Mouse (Mus musculus) hindbrain, embryonic 11.5 days (tissue): Measurements from ENCODE around the gene Elmo1. TPM values are rescaled to one million over a fixed set of nuclear protein-coding genes. Genes with fewer than 3 reads are reported as not detected.

ENCODE experiments used
- ATAC-seq: fragments of 200-750 bp; cut with Nextera tagmentation; 2 replicates; pipeline ENCODE4 v1.8.0; 2017; ENCODE audit warnings: mild to moderate bottlenecking, moderate TSS enrichment, moderate library complexity; ENCODE audit not compliant: low FRiP score
- DNase-seq: peaks from one replicate; pipeline ENCODE4 v3.0.0-alpha.2; 2015; ENCODE audit warnings: low spot score
- H3K27ac ChIP-seq: fragments of 300-500 bp; sonication (generic); 2 replicates; pipeline ENCODE4 v1.5.1; 2014; ENCODE audit warnings: mild to moderate bottlenecking, low read depth, low read length
- H3K27me3 ChIP-seq: fragments of 300-500 bp; sonication (generic); 2 replicates; pipeline ENCODE4 v1.6.1; 2014; ENCODE audit warnings: mild to moderate bottlenecking, low read length, moderate library complexity, mixed read lengths; ENCODE audit not compliant: control insufficient read depth, insufficient read depth
- H3K36me3 ChIP-seq: fragments of 300-500 bp; sonication (generic); 2 replicates; pipeline ENCODE4 v1.6.1; 2014; ENCODE audit warnings: mild to moderate bottlenecking, low read length, moderate library complexity, mixed read lengths; ENCODE audit not compliant: control insufficient read depth, insufficient read depth
- H3K4me1 ChIP-seq: fragments of 300-500 bp; sonication (generic); replicated peaks from 2 replicates; pipeline ENCODE4 v1.6.1; 2014; ENCODE audit warnings: low read length, mixed read lengths; ENCODE audit not compliant: control insufficient read depth, insufficient read depth
- H3K4me2 ChIP-seq: fragments of 300-500 bp; sonication (generic); replicated peaks from 2 replicates; pipeline ENCODE4 v1.6.1; 2014; ENCODE audit warnings: mild to moderate bottlenecking, low read depth, low read length
- H3K4me3 ChIP-seq: fragments of 300-500 bp; sonication (generic); 2 replicates; pipeline ENCODE4 v1.5.1; 2014; ENCODE audit warnings: low read depth, low read length
- H3K9ac ChIP-seq: fragments of 300-500 bp; sonication (generic); 2 replicates; pipeline ENCODE4 v1.6.1; 2014; ENCODE audit warnings: low read depth, low read length
- H3K9me3 ChIP-seq: fragments of 300-500 bp; sonication (generic); 2 replicates; pipeline ENCODE4 v1.6.1; 2016; ENCODE audit warnings: low read length; ENCODE audit not compliant: control insufficient read depth
- WGBS: fragments of 180-500 bp; shearing (Covaris S2); extraction: QIAGEN DNeasy Blood & Tissue Kit; methylation state at CpG from one replicate; pipeline ENCODE4 v1.1.7; 2014; 5-methylcytosine and 5-hydroxymethylcytosine counted together
- polyA plus RNA-seq: library from polyadenylated mRNA; unstranded; fragments of >200 nt; fragmentation: Nextera tagmentation; extraction: Ambion mirVana; gene quantifications from 2 replicates; pipeline ENCODE4 v1.2.1, GENCODE M21; 2014

Gene Elmo1
- polyA plus RNA-seq, 1 experiment from 2014 or later, result 22.9 TPM

DNA sequence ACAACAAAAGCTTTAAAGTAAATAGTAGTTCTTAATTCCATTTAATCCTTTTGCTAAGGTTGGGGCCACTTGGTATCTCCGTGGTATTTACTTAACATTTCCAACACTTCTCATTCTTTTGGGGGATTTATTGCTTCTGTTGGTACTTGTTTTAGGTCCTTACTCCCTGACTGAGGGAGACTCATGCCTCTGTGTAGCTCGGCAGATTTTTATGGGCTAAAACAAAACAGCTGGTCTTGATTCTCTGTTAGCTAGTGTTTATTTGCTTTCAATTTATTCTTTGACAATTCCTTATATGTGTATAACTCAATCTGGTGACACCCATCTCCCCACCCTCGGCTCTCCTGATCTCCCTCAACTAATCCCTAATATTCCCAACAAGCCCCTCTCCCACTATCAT, 237.6 kb downstream of the Elmo1 start:
- WGBS, result 81% methylated on average over 3 of the region's 3 CpGs
- H3K27ac ChIP-seq, result no peak overlapping the region
- H3K9me3 ChIP-seq, result no peaks in the 10 kb centered on the region
- H3K4me3 ChIP-seq, result no peak overlapping the region
- H3K36me3 ChIP-seq, result no peaks in the 10 kb centered on the region
- no peak overlapping the region for H3K4me2 ChIP-seq
- no peaks in the 10 kb centered on the region for H3K27me3 ChIP-seq
- no peaks in the 10 kb centered on the region for H3K4me1 ChIP-seq
- H3K9ac ChIP-seq, result no peak overlapping the region
- DNase-seq, result no peak
- no peak for ATAC-seq

DNA sequence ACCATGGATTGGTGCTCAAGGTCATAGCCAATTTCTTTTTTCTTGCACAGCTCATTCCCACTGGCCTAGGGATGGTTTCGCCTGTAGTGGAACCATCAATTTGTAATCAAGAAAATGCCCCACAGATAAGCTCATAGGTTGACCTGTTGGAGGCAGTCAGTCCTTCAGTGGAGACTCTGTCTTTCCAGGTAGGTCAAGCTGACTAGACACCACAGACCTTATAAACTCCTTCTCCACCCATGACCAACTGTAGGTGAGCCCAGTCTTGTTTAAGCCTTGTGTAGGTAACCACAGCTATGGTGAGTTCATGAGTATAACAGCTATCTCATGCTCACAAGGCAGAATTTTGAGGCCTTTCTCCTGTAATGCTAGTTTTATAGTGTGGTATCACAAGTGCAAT, 238.3 kb downstream of the Elmo1 start:
- no peak overlapping the region for H3K4me2 ChIP-seq
- no peaks in the 10 kb centered on the region for H3K4me1 ChIP-seq
- no peak overlapping the region for H3K27ac ChIP-seq
- no peaks in the 10 kb centered on the region for H3K36me3 ChIP-seq
- DNase-seq (no peak), ATAC-seq (no peak)
- H3K27me3 ChIP-seq, result no peaks in the 10 kb centered on the region
- H3K9ac ChIP-seq, result no peak overlapping the region
- H3K4me3 ChIP-seq, result no peak overlapping the region
- WGBS, result 96% methylated on average over 1 of the region's 1 CpGs
- H3K9me3 ChIP-seq, result no peaks in the 10 kb centered on the region

- Histone ChIP-seq H3K4me3 (no peak overlapping the region), H3K27me3 (no peaks in the 10 kb centered on the region), H3K36me3 (no peaks in the 10 kb centered on the region), H3K4me1 (no peaks in the 10 kb centered on the region), H3K27ac (no peak overlapping the region), H3K9ac (no peak overlapping the region), H3K9me3 (no peaks in the 10 kb centered on the region), H3K4me2 (no peak overlapping the region)
- ATAC-seq (no peak), DNase-seq (no peak)
- 88% methylated on average over 7 of the region's 7 CpGs for WGBS
These were observed 240.6 kb downstream of the Elmo1 start for GRCm38 (mm10) chr13:20330954-20331353.

DNA sequence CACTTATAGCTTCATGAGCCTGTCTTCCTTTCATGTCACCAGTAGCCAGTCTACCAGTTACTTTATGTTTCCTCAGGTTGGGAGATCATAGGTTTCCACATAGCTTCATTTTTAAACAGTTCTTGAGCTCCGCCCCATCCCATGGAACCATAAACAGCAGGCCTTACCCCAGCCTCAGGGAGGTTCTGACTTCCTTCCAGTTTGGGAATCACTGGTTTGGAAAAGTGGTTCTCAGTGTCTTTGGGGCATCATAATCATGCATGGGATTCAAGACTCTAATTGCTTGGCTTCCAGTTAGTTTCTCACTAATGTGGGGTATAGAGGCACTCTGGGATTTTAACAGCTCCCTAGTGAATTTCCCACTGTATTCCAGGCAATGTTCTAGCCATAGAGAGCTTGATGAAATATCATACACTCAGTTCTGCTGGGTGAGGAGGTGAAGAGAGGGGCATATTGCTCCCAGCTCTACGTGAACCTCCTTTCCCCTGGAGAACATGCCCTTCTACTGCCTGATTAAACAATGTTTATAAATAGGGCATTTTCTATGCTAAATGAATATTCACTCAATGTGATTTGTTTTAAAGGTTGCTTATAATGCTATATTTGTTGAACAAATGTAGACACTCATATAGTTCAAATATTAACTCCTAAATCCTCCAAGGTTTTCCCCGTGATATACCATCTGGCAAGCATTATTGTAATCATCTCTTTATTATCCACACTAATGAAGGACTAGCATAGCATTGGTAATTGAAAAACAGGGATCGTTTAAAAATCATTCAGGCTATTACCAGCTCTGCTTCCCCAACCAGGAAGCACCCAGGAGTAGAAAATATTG, 244.9 kb downstream of the Elmo1 start:
- DNase-seq (no peak), ATAC-seq (no peak)
- WGBS, result 80% methylated on average over 4 of the region's 4 CpGs
- Histone ChIP-seq H3K4me1 (no peaks in the 10 kb centered on the region), H3K36me3 (no peaks in the 10 kb centered on the region), H3K27me3 (no peaks in the 10 kb centered on the region), H3K4me2 (no peak overlapping the region), H3K27ac (no peak overlapping the region), H3K4me3 (no peak overlapping the region), H3K9me3 (no peaks in the 10 kb centered on the region), H3K9ac (no peak overlapping the region)

DNA sequence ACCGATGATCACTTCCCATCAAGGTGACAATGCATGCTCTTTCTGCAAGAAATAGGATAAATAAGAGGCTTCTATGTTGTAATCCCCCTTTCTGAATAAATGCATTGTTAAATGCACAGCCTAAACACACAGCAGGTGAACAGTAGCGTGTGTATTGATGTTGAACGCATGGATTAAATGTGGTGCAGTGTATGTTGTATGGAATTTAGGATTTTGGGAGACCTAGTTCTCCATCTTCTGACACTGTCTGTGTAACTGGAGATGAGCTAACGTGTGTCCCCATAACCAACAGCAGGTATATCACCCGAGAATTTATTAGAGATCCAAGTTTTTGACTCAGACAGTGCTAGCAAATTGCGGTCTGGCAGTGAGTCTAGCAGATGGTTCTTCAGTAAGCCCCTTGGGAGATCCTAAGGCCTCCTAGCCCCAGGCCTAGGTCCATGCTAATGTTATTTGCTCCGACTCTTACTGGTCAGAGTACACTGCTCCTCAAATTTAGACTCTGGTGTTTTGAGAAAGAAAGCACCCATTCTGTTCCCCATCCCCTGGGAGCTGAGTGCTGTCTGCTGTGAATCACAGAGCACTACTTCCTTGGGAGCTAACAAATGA, 245.6 kb downstream of the Elmo1 start:
- H3K4me3 ChIP-seq, result no peak overlapping the region
- ATAC-seq, result no peak
- H3K36me3 ChIP-seq, result no peaks in the 10 kb centered on the region
- no peaks in the 10 kb centered on the region for H3K27me3 ChIP-seq
- no peaks in the 10 kb centered on the region for H3K4me1 ChIP-seq
- 82% methylated on average over 7 of the region's 7 CpGs for whole genome bisulfite sequencing
- no peak overlapping the region for H3K9ac ChIP-seq
- H3K9me3 ChIP-seq, result no peaks in the 10 kb centered on the region
- H3K4me2 ChIP-seq, result no peak overlapping the region
- no peak overlapping the region for H3K27ac ChIP-seq
- no peak for DNase-seq

GRCm38 (mm10) chr13:20342881-20343280, 252.5 kb downstream of the Elmo1 start:
- WGBS, result 93% methylated on average over 3 of the region's 3 CpGs
- no peak for ATAC-seq
- no peaks in the 10 kb centered on the region for H3K9me3 ChIP-seq

DNA sequence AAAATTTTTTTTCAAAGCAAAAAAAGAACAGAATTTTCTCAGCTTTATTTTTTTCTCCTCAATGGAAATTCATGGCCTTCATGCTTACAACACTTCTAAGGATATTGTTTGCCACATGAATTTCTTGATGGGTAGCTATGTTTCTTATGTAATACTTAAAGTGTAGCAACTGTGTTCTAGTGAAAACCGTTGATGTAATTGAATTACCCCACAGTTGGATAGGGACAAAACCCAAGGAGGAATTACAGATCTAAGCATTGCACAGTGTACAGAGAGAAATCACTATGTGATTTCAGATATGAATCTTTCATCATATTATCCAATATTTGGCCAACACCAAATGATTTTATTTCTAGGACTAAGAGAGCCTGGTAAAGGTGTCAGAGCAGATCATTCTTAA, 259.4 kb downstream of the Elmo1 start:
- Histone ChIP-seq H3K9ac (no peak overlapping the region), H3K36me3 (no peaks in the 10 kb centered on the region), H3K27me3 (no peaks in the 10 kb centered on the region), H3K27ac (no peak overlapping the region), H3K9me3 (no peaks in the 10 kb centered on the region), H3K4me1 (no peaks in the 10 kb centered on the region), H3K4me2 (no peak overlapping the region), H3K4me3 (no peak overlapping the region)
- ATAC-seq (no peak), DNase-seq (no peak)
- WGBS, result 90% methylated on average over 1 of the region's 1 CpGs

More at GRCm38 (mm10) chr13:20342881-20343280, 252.5 kb downstream of the Elmo1 start:
- Histone ChIP-seq H3K27ac (no peak overlapping the region), H3K27me3 (no peaks in the 10 kb centered on the region), H3K4me1 (no peaks in the 10 kb centered on the region), H3K9ac (no peak overlapping the region), H3K4me3 (no peak overlapping the region), H3K36me3 (no peaks in the 10 kb centered on the region), H3K4me2 (no peak overlapping the region)
- no peak for DNase-seq

DNA sequence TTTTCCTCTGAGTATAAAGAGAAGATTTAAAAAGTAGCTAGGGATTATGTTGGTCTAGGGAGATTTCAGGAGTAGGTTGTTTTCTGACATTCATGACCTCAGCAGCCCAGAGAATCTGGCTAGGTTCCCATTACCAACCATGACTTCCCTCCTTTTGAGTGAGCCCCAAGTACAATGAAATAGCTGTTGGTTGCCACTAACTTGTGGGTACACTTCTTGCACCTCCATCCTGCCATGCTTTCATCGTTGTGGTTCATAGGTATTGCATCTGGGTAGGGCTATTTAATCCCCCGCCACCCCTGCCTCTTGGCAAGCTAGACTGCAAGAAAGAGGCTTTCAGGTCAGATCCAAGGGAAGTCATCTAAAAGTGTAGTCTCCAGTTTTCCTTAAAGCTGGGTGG, 262.2 kb downstream of the Elmo1 start:
- no peaks in the 10 kb centered on the region for H3K36me3 ChIP-seq
- H3K4me3 ChIP-seq, result no peak overlapping the region
- WGBS, result 86% methylated on average over 2 of the region's 2 CpGs
- no peak overlapping the region for H3K27ac ChIP-seq
- no peaks in the 10 kb centered on the region for H3K27me3 ChIP-seq
- no peak overlapping the region for H3K9ac ChIP-seq
- H3K9me3 ChIP-seq, result no peaks in the 10 kb centered on the region
- DNase-seq (no peak), ATAC-seq (no peak)
- no peak overlapping the region for H3K4me2 ChIP-seq
- no peaks in the 10 kb centered on the region for H3K4me1 ChIP-seq
